Mouse (Mus musculus) myocyte (in vitro differentiated cells): ENCODE data around the gene Rhbdf1.

Experiments used
- CEBPB ChIP-seq: IDR thresholded peaks from 2 replicates; pipeline ENCODE4 v1.6.1; 2011; ENCODE audit warnings: mild to moderate bottlenecking, moderate library complexity; ENCODE audit not compliant: poor library complexity, insufficient read depth, severe bottlenecking
- E2F4 ChIP-seq: IDR thresholded peaks from one replicate; pipeline ENCODE4 v1.6.1; 2011; ENCODE audit warnings: mild to moderate bottlenecking, control low read depth, moderate library complexity; ENCODE audit not compliant: insufficient read depth
- MAX ChIP-seq: IDR thresholded peaks from one replicate; pipeline ENCODE4 v1.6.1; 2011; ENCODE audit warnings: low read depth, mild to moderate bottlenecking, control low read depth
- POLR2A ChIP-seq: IDR thresholded peaks from one replicate; pipeline ENCODE4 v1.6.1; 2011; ENCODE audit warnings: low read depth, mild to moderate bottlenecking, control low read depth, moderate library complexity; ENCODE audit not compliant: insufficient read length
- POLR2AphosphoS2 ChIP-seq: IDR thresholded peaks from one replicate; pipeline ENCODE4 v1.6.1; 2011; ENCODE audit warnings: low read depth, control low read depth; ENCODE audit not compliant: insufficient read length
- SRF ChIP-seq: IDR thresholded peaks from one replicate; pipeline ENCODE4 v1.6.1; 2011; ENCODE audit warnings: low read depth; ENCODE audit not compliant: control insufficient read depth, insufficient read length
- TCF12 ChIP-seq: IDR thresholded peaks from one replicate; pipeline ENCODE4 v1.6.1; 2011; ENCODE audit warnings: mild to moderate bottlenecking, control low read depth; ENCODE audit not compliant: poor library complexity, insufficient read depth, severe bottlenecking

GRCm38 (mm10) chr11:32201922-32202685 is 20.0 kb downstream of the Rhbdf1 start:
- TF ChIP-seq POLR2A (no peak), CEBPB (no peak), E2F4 (no peak), POLR2AphosphoS2 (no peak), MAX (no peak), SRF (no peak), TCF12 (no peak)
